Mouse (Mus musculus): ENCODE data around the gene Ccdc124. TPM values are rescaled to one million over a fixed set of nuclear protein-coding genes. Genes with fewer than 3 reads are reported as not detected.

Ccdc124 gene
- total RNA-seq, 2 experiments from 2014 or later: 11.7 to 14.2 TPM

DNA sequence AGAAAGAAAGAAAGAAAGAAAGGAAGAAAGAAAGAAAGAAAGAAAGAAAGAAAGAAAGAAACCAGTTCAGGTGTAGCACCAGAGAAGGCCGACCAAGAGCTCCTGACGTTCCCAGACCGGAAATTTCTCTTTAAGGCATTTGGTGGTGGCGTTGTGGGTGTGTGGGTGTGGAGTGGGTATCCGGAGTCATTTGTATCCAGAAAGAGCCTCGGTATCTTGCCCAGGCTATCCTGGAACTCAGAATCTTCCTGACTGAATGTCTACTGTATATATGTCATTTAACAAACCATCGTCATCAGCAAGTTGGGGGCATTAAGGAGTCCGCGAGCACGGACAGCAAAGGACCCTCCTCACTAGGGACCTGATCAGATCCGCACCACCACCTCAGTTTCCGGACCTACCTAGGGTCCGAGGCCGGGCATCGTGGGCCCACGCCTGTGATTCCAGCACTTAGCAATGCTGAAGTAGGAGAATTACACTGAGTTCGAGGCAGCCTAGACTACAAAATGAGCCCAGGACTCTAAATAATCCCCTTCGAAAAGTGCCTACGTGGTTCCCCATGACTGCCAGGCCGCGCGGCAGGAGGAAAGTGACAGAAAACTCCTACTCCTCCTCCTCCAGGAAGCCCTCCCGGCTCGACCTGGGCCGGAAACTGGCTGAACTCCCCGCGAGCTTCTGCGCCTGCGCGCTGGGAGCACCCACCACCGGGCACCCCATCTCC, 932 bp downstream of the Ccdc124 start:
- no peak for ATAC-seq (replicated peaks; ENCODE audit: low FRiP score, poor library complexity, severe bottlenecking)

DNA sequence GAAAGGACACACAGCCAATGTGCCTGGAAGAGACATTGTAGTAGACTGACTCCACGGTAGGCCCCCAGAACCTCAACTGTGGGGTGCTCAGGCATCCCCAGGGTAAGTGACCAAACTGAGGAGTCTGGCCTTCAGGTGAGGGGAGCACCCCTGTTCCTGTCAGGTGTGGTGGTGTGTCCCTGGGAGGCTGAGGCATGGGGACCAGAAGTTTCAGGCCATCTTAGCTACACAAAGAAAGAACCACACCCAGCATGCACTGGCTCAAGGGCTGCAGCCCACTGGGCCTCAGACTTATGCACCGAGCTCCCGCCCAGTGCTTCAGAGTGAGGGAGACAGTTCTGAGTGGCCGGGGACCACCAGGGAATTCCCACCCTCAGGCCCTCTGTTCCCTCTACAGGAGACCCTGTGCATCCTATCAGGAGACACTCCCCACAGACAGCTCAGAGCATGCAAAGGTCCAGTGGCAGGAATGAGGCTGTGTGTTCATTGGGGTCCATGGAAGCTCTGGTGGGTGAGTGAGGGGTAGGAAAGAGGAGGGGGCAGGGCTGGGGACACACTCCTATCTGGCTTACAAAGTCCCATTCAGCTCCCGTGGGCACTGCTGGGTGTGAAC, 2.4 kb downstream of the Ccdc124 start:
- no peak for ATAC-seq (replicated peaks; ENCODE audit: low FRiP score, poor library complexity, severe bottlenecking)

DNA sequence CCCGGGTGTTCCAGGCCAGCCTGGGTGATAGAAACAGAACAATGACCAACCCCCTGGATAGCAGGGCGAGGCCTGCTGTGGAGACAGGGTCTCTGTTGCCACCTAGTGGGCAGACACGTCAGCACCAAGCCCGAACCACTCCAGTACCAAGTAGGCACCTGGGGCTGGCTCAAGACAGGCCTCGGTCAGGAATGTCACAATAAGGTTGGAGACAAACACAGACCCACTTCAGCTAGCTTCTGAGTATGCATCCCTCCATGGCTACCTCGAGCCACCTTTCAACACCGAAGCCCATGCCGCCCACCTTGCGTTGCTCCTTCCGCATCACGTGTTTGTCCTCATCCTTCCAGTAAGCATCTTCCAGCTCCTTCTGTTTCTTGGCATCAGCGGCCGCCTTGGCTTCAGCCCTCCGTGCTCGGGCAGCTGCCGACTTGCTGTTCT, 4.1 kb downstream of the Ccdc124 start:
- ATAC-seq (replicated peaks; ENCODE audit: low FRiP score, poor library complexity, severe bottlenecking): peak; percentile 42; the same call in 1 of the 2 replicates

DNA sequence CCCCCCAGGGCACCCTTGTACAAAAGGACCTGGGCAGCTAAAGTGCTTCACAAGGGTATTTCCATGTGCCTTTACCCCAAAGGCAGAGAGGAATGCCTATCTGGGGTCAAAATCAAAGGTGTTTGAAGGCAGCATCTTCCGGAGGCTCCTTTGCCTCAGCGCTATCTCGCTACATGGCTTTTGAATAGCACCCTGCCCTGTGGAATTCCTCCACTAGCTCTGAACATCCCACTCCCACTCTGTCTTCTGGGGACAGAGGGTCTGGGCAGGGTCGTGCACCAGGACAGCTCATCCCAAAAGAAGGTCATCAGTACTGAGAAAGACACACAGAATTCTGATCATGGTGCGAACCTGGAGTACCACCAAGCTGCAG, 4.5 kb downstream of the Ccdc124 start:
- no peak for ATAC-seq (replicated peaks; ENCODE audit: low FRiP score, poor library complexity, severe bottlenecking)

DNA sequence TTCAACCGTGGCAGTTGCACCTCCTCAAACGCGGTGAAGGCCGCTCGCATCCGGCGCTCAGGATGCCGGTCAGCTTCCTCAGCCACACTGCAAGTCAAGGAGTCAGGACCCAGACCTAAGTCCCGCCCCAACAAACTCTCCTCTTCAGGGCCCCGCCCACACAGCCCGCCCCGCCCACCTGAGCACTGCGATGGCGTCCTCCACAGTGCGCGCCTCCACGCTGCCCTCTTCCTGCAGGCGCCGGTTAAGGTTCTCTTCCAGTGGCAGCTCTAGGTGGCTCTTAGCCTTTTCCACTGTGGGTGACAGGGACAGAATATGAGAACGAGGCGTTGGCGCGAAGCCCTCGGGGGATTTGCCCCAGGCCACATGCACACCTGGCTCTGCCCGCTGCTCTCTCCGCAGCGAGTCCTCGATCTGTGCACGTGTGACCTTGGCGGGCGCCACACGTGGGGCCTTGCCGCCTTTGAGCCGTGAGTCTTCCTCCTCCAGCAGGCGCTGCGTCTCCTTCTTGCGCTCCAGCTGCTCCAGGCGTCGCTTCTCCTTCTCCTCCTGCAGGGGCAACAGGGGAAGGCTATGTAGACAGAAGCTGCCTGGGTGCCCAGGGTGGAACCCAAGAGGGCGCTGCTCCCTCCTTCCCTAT, 5.1 kb downstream of the Ccdc124 start:
- ATAC-seq (replicated peaks; ENCODE audit: low FRiP score, poor library complexity, severe bottlenecking): peak; percentile 49

DNA sequence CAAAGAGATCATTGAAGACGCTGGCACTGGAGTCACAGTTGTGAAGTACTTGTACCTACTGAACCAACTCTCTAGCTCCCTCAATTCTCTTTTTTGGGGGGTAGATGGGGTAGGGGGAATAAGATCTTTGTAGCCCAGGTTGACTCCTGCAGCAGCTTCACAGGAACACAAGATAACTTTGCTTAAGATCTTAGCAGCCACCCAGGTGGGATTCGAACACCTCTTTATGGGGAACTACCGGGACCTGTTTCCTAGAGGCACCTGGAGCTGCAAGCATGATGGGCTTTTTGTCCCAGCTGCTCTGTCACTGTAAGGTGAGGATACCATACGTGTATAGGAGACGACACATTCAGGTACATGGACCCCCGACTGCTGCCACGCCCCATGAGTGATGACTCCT, 7.2 kb downstream of the Ccdc124 start:
- no peak for ATAC-seq (replicated peaks; ENCODE audit: low FRiP score, poor library complexity, severe bottlenecking)

DNA sequence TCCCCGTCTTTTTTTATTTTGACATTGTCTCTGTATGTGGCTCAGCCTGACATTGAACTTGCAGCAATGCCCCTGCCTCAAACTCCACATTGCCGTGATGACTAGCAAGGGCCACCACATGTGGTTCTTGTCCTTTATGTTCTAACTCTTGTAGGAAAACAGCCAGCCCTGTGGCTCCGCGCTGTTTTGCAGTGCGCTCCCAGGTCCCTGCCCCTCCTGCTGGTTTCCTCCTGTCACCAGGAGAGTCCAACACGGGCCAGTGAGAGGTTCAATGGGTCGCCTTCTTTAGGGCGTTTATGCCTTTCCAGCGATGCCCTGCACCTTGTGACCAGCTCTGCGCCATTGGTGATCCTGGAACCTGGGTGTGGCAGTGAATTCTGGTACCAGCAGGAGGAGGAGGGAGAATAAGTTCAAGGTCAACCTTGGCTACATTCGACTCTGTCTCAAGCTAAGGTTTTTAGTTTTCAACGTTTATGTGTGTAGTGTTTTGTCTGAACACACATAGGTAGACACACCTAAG, 7.7 kb downstream of the Ccdc124 start:
- no peak for ATAC-seq (replicated peaks; ENCODE audit: low FRiP score, poor library complexity, severe bottlenecking)

DNA sequence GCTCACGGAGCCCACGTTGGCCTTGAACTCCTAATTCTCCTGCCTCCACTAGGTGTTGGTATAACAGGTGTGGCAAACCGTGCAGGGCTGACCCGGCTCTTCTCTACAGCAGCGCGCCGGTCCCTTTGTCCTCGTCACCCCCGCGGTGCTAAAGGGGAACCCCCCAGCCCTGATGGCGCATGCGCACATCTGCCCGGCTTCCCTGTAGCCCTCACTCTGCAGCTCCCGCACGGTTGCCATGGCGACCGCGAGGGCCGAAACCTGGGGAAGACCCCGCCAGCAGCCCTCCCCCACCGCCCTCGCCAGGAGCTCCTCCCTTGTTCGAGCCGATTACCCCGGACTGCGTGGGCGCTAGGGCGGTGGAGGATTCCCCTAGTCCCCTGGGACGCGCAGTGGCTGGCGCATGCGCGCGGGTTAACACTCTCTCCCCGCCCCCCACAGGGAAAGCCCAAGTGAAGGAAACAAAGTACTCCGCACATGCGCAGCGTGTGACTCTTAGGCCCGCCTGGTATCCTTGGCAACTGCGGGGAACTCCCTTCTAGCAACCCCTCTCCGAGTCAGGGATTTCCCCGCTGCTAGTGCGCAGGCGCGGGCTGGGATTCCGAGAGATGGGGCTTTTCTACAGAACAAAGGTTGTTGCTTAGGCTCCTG, 8.3 kb downstream of the Ccdc124 start:
- peak; percentile 78 for ATAC-seq (replicated peaks; ENCODE audit: low FRiP score, poor library complexity, severe bottlenecking)

DNA sequence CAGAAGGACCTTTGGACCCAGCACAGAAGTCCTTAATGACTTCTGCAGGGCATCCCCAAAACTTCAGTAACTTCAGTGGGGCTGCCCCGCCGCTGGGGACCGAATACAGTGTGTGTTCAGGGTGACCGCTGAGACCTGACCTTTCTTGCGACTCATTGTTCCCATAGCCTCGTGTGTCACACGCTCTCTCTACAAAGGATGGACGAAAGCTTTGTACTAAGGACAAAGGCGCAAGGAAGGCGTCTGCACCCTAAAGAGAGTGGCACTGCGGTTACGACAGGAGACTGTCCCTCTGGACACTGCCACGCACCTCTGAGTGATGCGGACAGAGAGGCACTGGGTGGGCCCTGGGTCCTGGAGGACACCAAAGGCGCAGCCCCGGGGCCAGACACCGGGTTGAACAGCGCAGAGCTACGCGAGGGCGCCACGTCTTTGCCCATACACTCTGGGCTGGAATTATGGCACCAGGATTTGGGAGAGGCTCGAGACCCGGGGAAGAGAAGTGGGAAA, 9.0 kb downstream of the Ccdc124 start:
- no peak for ATAC-seq (replicated peaks; ENCODE audit: low FRiP score, poor library complexity, severe bottlenecking)

DNA sequence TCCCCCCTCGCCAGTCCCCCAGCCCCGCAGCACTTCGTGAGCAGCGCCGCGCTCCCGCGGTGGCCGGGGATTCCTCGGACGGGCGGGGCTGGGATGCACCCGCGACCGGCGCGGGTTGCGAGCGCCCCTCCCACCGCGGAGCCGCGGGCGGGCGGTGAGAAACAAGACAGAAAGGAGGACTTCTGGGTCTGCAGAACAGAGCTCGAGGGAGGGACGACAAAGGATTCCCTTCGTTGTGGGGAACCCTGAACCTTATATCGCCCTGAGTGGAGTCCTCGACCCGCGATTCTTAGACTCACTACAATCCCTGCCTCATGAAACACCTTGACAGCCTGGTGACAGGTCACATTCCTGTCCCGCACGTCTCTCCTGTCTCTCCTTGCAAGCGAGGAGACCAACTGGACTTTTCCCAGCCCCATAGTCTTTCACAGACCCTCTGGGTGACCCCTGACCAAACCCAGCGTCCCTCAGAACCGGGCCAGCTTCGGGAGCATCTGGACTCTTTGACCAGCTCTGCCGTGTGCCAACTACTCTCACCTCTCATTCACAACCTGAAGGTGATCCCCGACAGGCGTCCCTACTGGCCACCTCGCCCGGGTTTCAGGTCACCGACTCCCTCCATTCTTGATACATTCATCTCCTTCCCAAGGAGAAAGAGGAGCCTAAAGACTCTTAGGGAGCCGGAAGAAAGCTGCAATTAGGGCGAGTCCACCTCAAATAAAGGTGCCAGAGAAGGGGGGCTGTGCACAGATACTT, 9.6 kb downstream of the Ccdc124 start:
- no peak for ATAC-seq (replicated peaks; ENCODE audit: low FRiP score, poor library complexity, severe bottlenecking)

DNA sequence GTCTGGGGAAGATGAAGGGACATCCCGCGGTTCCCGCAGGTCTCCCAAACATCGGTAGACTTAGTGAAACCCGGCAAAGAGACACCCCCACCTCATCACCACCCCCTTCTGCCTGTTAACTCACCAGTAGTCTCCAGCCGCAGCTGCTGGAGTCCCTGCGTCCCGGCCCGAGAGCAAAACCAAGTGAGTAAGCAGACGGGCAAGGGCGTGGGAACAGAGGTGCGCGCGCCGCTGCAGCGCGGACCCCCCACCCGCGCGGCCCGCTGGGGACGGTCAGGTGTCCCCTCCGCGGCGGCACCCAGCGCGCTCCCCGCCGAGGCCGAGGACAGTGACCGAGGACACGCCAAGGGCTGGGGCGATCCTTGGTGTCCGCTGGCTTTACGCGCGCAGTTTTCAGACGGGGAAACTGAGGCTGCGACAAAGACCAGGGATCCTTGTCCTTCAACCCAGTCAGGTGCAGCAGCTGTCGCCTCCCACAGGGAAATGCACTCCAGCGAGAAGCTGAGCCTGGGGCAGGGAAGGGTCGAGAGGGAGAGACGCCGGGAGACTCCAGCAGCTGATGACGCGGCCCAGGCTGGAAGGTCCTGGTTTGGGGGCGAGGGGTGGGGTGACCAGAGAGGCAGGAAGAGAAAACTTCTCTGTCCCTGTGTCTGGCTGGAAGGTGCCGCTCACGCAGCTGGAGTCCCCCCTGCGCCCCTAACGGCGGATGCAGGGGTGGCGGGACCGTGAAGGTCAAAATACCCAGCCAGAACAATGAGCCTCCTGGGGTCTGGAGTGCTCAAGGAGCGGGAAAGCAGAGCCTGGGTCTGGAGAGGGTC, 10.7 kb downstream of the Ccdc124 start, which contains the start of gene Kcnn1:
Kcnn1 (minus strand) TSS at position 435 of the 818 bp plus-strand sequence.
- no peak for ATAC-seq (replicated peaks; ENCODE audit: low FRiP score, poor library complexity, severe bottlenecking)

DNA sequence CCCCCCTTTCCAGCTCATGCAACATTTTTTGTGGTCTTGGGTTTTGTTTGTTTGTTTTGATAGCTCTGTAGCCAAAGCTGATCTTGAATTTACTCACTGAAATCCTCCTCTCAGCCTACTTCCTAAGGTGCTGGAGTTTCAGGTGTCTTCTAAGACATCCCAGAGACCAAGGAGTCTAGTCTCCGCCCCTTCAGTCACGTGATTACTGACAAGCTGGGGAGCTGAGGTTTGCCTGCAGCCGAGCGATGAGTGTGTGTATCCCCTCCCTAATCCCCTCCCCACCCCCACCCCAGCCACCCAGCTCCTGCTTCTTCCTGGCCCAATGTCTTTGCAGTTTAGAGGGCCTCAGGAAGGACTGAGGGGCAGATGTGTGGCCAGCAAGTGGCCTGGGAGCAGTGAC, 16.2 kb downstream of the Ccdc124 start:
- ATAC-seq (replicated peaks; ENCODE audit: low FRiP score, poor library complexity, severe bottlenecking): no peak

DNA sequence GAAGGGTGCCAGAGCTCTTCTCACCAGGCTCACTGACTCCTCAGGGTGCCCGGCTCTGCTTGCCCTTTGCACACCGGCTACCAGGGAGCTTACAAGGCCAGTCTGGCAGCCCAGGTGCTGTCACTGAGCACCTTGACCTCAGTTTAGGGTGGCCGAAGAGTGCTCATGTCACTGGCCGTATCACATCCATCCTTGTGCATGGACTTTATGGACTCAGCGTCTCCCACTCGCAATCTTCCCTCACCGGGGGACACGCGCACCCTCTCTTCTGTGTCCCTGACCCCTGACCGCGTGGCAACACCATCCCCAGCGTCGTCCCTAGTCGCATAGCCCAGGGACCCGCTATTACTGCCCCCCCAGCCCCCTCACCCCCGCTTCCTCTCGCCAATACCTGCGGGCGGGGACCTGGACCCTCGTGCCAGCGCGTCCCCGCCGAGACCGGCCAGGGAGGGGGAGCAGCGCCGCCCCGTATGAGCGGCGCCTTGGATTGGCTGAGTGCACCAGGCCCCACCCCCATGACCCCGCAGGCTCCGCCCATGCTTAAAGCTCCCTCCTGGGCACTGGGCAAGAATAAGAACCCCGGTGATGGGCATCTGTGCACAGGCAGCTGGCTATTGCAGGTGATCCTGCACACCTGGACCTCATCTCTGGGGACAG, 17.1 kb downstream of the Ccdc124 start:
- ATAC-seq (replicated peaks; ENCODE audit: low FRiP score, poor library complexity, severe bottlenecking): peak; percentile 70

DNA sequence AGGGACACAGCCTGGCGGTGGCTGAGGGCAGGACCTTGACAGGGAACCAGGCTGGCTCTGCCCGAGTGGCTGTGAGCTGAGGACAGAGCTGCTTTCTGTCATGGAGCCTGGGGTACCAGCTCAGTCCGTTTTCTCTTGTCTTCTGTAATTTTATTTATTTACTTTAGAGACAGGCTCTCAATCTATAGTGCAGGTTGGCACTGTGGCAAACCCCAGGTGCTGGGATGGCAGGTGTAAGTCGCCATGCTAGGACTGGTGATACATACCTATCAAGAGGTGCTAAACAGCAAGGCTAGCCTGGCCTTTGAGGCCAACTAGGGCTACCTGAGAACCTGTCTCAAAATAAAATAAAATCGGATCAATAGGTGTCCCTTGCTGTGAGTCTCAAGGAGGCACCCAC, 17.7 kb downstream of the Ccdc124 start:
- no peak for ATAC-seq (replicated peaks; ENCODE audit: low FRiP score, poor library complexity, severe bottlenecking)

DNA sequence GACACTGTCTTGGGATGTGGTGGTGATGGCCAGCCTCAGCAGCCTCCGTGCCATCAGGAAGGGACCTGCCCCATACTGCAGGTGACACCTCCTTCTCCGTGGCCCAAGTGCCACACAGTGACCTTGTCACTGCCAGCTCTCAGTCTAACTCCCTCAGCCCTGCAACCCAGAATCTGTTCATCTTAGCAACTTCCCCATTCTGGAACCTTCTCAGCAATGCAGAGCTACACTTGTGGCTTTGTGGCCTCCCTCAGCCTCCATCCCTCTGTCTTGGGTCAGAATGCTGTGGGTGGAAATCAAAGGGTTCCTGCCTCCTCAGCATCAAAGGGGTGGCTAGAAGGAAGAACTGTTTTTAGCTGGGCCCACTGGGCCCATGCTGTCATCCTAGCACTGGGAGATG, 19.9 kb downstream of the Ccdc124 start:
- no peak for ATAC-seq (replicated peaks; ENCODE audit: low FRiP score, poor library complexity, severe bottlenecking)

DNA sequence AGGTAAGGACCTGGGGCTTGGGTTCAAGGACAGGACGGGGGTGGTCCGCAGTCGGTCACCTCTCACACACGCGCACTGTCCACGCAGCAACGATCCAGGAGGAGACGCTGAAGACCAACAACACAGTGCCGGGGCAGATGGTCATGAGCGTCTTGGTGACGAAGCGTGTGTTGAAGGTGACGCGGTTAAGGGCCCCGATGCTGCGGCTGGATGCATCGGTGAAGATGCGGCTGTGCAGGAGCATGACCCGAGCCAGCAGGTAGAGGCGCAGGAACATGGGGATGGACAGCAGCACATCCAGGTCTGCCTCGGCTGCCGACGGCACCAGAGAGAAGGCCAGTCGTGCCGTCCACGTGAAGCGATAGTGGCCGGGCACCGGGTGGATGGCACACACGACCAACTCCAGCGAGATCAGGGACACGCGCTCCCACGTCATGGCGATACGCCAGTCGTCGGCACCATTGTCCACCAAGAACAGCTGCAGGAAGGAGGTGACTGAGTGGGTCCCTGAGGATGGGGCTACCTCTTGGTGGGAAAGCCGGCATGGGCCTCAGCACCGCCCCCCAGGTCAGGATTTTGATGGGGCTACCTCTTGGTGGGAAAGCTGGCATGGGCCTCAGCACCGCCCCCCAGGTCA, 21.0 kb downstream of the Ccdc124 start:
- ATAC-seq (replicated peaks; ENCODE audit: low FRiP score, poor library complexity, severe bottlenecking): no peak

DNA sequence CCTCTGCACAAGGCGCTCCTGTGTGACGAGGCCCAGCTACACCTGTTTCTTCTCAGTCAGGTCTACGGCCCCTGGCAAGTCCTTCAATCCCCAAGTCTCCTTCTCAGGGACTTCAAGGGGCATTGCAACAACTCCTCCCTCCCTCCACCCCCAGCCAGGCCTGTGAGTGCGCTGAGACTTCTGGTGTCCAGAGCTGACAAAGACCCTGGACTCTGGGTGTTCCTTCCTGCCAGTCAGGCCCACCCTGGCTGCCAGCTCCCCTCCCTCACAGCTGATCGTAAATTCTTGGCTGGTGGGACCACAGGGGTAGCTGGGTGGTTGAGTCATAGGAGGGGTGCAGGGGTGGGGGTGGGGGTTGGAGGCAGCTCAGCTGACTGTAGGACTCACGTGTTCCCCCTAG, 21.9 kb downstream of the Ccdc124 start:
- ATAC-seq (replicated peaks; ENCODE audit: low FRiP score, poor library complexity, severe bottlenecking): no peak

DNA sequence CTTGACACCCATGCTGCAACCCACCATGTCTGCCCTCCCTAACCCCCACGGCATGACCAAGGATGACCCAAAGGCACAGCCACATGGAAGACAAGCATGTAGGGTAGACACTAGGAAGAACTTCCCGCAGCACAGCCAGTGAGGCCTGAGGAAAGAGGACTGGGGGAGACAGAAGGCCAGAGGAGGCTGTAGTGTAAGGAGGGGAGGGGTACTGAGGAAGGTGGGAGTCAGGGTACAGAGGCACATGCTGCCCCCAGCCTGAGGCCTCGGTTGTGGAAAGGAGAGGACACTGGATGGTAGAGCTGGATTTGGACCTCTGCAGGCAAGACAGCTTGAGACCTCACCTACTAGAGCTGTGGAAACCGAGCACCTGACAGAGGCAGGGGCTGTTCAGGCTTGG, 22.8 kb downstream of the Ccdc124 start:
- no peak for ATAC-seq (replicated peaks; ENCODE audit: low FRiP score, poor library complexity, severe bottlenecking)
